Mouse (Mus musculus): ENCODE data around the gene Otulin. TPM values are rescaled to one million over a fixed set of nuclear protein-coding genes. Genes with fewer than 3 reads are reported as not detected.

Otulin gene
- polyA plus RNA-seq, 1 experiment: 26.0 TPM

DNA sequence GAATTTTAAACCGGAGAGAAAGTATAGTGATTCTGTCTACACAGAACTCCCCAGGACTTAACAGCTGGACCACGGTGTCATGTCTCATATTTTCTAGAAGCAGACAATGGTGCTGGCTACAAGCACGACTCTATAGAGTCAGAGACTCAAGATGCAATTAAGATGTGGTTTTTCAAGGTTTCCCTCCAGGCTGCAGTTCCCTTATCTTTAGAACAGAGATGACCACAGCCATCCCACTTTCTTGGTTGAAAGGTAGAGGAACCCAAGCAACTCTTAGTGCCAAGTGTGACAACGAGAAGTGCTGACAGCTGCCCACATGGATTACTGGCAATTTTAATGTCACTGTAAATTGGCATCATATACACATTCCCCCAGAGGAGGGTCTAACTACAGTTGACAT, 20.9 kb downstream of the Otulin start:
- no peak overlapping the region for H3K27ac ChIP-seq (ENCODE audit: insufficient read depth, low read length)
- H3K27me3 ChIP-seq (ENCODE audit: control insufficient read depth, insufficient read depth, low read length): no peaks in the 10 kb centered on the region
- TF ChIP-seq CTCF (IDR thresholded peaks at IDR 0.05; ENCODE audit: borderline replicate concordance, insufficient read depth, low read depth, low read length) (no peak), POLR2A (IDR thresholded peaks at IDR 0.05; ENCODE audit: borderline replicate concordance, insufficient read depth, low read length) (no peak)
- H3K4me1 ChIP-seq (ENCODE audit: control insufficient read depth, insufficient read depth, low read length): peaks cover 4% of the 10 kb centered on the region
- no peak for DNase-seq
- 57% methylated on average over 4 of the region's 4 CpGs for WGBS
- no peak overlapping the region for H3K4me3 ChIP-seq (replicated peaks; ENCODE audit: insufficient read depth, low read depth, low read length)

DNA sequence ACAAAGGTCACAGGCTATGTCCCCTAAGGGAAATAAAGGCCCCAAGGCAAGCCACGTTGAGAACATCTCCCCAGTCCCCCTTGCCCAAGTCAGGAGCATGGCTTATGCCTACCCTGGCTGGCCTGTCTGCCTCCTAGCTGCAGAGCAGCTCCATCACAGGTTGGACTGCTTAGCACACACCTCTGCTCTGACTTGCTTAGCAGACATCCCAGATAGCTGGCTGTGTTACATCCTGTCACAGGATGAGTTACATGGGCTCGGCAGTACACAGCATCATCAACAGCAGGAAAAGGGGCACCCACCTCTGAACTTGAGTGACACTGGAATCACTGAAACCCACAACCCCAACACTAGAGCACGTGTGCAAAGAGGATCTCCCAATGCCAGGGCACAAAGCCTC, 25.2 kb downstream of the Otulin start:
- Histone ChIP-seq H3K4me3 (replicated peaks; ENCODE audit: insufficient read depth, low read depth, low read length) (no peak overlapping the region), H3K4me1 (ENCODE audit: control insufficient read depth, insufficient read depth, low read length) (no peaks in the 10 kb centered on the region), H3K27me3 (ENCODE audit: control insufficient read depth, insufficient read depth, low read length) (no peaks in the 10 kb centered on the region), H3K27ac (ENCODE audit: insufficient read depth, low read length) (no peak overlapping the region)
- no peak for DNase-seq
- WGBS: 70% methylated on average over 3 of the region's 3 CpGs
- TF ChIP-seq POLR2A (IDR thresholded peaks at IDR 0.05; ENCODE audit: borderline replicate concordance, insufficient read depth, low read length) (no peak), CTCF (IDR thresholded peaks at IDR 0.05; ENCODE audit: borderline replicate concordance, insufficient read depth, low read depth, low read length) (no peak)

DNA sequence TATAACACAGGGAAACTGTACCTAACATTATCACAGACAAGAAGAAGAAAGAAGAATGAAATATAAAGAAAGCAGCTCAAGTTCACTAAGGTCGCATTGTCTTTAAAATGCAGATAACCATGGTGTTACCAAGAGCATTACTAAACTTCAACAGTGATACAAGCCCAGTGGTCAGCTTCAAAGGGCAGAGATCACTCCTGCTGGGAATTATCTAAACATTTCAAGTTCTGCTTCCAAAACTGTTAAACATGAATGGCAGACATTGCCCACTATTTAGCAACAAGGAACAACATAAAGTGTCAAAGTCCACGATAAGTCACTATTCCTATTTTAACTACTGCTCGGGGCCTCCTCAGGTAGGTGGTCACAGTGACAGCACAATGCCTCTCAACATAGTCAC, 25.9 kb downstream of the Otulin start:
- 93% methylated on average over 3 of the region's 3 CpGs for whole genome bisulfite sequencing
- no peak for DNase-seq
- Histone ChIP-seq H3K27ac (ENCODE audit: insufficient read depth, low read length) (no peak overlapping the region), H3K4me1 (ENCODE audit: control insufficient read depth, insufficient read depth, low read length) (no peaks in the 10 kb centered on the region), H3K4me3 (replicated peaks; ENCODE audit: insufficient read depth, low read depth, low read length) (no peak overlapping the region), H3K27me3 (ENCODE audit: control insufficient read depth, insufficient read depth, low read length) (no peaks in the 10 kb centered on the region)
- no peak for TF ChIP-seq POLR2A (IDR thresholded peaks at IDR 0.05; ENCODE audit: borderline replicate concordance, insufficient read depth, low read length)

DNA sequence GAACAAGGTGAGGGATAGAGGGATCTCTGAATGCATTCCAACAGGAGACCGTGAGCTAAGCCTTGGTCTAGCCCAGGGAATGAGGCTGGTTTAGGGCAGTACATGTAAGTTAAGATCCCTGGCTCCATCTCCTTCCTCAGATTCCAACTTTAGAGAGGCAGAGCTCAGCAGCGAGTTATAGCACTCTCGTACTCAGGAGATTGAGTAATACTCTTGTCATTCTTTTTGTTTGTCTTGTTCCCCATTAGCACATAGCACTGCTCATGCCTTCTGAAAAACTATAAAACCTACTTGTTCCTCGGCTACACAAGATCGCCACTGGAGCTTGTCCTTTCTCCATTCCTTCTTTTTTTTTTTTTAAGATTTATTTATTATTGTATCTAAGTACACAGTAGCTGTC, 30.0 kb downstream of the Otulin start:
- Histone ChIP-seq H3K27me3 (ENCODE audit: control insufficient read depth, insufficient read depth, low read length) (no peaks in the 10 kb centered on the region), H3K4me3 (replicated peaks; ENCODE audit: insufficient read depth, low read depth, low read length) (no peak overlapping the region), H3K4me1 (ENCODE audit: control insufficient read depth, insufficient read depth, low read length) (peaks cover 12% of the 10 kb centered on the region), H3K27ac (ENCODE audit: insufficient read depth, low read length) (no peak overlapping the region)
- TF ChIP-seq POLR2A (IDR thresholded peaks at IDR 0.05; ENCODE audit: borderline replicate concordance, insufficient read depth, low read length) (no peak), CTCF (IDR thresholded peaks at IDR 0.05; ENCODE audit: borderline replicate concordance, insufficient read depth, low read depth, low read length) (no peak)
- DNase-seq: no peak
- 92% methylated on average over 5 of the region's 5 CpGs for WGBS

DNA sequence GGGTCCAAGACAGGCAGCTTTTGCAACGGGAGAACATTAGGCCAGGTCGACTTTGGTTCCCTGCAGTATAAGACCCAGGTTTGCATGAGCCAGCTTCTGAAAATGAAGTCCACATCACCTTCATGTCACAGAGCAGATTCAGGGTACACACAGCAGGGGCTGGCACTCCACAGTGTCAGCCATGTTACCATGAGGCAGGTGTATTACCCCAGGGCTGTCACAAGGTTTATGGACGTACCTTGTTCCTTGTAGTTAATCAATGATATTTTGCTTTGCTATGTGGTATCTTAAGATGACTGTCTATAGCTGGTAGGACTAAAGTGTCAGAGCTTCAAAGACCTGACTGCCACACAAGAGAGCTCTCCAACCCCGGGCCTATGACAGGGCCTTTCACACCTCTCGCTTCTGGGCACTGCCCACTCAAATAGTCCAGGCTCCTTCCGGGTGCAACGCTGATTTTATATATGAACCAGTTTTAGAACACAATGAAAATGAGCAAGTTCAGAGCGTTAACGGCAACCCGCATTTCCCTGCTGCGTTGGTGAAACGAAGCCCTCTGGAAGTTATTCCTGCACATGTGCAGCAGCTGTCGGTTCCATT, 31.6 kb downstream of the Otulin start:
- no peak overlapping the region for H3K4me3 ChIP-seq (replicated peaks; ENCODE audit: insufficient read depth, low read depth, low read length)
- no peaks in the 10 kb centered on the region for H3K27me3 ChIP-seq (ENCODE audit: control insufficient read depth, insufficient read depth, low read length)
- H3K27ac ChIP-seq (ENCODE audit: insufficient read depth, low read length): no peak overlapping the region
- TF ChIP-seq CTCF (IDR thresholded peaks at IDR 0.05; ENCODE audit: borderline replicate concordance, insufficient read depth, low read depth, low read length) (no peak), POLR2A (IDR thresholded peaks at IDR 0.05; ENCODE audit: borderline replicate concordance, insufficient read depth, low read length) (no peak)
- no peak for DNase-seq
- WGBS: 91% methylated on average over 13 of the region's 13 CpGs
- H3K4me1 ChIP-seq (ENCODE audit: control insufficient read depth, insufficient read depth, low read length): peaks cover 14% of the 10 kb centered on the region

DNA sequence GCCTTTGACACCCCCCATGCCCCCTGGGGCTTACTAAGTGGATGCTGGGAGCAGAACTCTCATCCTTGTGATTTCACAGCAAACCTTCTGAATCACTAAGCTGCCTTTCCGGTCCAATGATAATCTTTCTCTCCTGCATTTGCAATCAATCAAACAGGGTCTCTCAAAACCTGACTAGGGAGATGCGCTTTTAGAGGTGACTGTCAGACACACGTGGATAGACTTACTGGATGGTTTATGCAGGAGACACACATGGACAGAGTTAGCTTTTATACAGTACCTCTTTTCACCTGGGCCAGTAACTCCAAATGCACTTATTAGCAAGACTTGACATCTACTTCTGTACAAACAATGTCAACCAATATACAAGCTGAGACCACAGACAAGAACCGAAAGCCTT, 33.0 kb downstream of the Otulin start:
- Histone ChIP-seq H3K27ac (ENCODE audit: insufficient read depth, low read length) (no peak overlapping the region), H3K4me1 (ENCODE audit: control insufficient read depth, insufficient read depth, low read length) (peaks cover 14% of the 10 kb centered on the region), H3K27me3 (ENCODE audit: control insufficient read depth, insufficient read depth, low read length) (no peaks in the 10 kb centered on the region), H3K4me3 (replicated peaks; ENCODE audit: insufficient read depth, low read depth, low read length) (no peak overlapping the region)
- TF ChIP-seq CTCF (IDR thresholded peaks at IDR 0.05; ENCODE audit: borderline replicate concordance, insufficient read depth, low read depth, low read length) (no peak), POLR2A (IDR thresholded peaks at IDR 0.05; ENCODE audit: borderline replicate concordance, insufficient read depth, low read length) (no peak)
- peak in 1 of 2 experiments; percentile 7 for DNase-seq
- WGBS: 90% methylated on average over 4 of the region's 4 CpGs

DNA sequence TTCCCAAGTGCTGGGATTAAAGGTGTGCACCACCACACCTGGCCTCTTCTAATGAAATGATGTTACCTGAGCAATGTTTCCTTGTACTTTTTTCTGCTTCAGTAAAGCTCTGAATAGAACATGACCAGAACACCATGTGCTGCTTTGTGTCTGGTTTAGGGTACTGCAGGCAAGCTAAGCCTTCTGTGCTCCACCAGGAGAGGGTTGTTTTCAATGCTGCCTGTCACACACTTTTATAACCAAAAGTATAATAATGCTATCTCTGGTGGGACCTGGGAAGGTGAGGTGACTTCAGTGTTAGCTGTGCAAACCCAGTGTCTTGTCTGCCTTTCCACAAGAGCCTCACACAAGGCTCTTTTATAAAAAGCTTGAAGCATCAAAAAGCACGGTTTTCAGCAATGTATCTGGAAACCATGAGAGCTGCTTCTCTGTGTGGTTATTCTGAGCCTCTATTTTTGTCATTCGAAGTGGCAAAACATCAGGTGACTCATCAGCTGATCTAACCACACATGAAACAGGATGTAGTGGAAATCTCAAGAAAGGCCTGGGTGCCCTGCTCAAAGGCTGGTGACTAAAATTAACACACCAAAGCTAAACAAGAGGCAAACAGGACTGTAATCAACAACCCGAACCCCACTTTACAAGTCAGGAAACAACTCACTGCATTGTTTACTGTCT, 33.9 kb downstream of the Otulin start:
- H3K27me3 ChIP-seq (ENCODE audit: control insufficient read depth, insufficient read depth, low read length): no peaks in the 10 kb centered on the region
- peaks cover 14% of the 10 kb centered on the region for H3K4me1 ChIP-seq (ENCODE audit: control insufficient read depth, insufficient read depth, low read length)
- TF ChIP-seq POLR2A (IDR thresholded peaks at IDR 0.05; ENCODE audit: borderline replicate concordance, insufficient read depth, low read length): no peak
- peak; percentile 14; the same call in 1 of the 2 replicates for TF ChIP-seq CTCF (IDR thresholded peaks at IDR 0.05; ENCODE audit: borderline replicate concordance, insufficient read depth, low read depth, low read length)
- H3K27ac ChIP-seq (ENCODE audit: insufficient read depth, low read length): peak overlapping the region; percentile 33
- H3K4me3 ChIP-seq (replicated peaks; ENCODE audit: insufficient read depth, low read depth, low read length): no peak overlapping the region
- peak in 1 of 2 experiments; percentile 37 for DNase-seq
- 33% methylated on average over 3 of the region's 3 CpGs for WGBS

DNA sequence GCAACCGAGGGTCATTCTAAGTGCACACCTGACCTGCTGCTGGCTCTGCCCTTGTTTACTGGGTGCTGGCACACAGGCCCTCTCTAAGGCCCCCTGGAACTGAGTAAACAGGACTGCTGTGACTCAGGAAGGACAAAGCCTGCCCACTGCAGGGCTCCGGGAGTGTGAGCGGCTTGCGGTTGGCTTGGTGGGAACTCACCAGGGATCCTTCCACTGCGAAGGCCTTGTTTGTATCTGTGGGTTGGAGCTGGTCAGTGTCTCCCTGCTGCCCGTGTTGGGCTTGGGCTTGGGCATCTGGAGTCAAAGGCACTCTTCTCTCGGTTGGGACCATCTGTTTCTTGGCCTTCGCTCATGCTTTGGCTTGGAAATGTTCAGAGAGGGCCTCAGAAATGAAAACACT, 34.9 kb downstream of the Otulin start:
- H3K4me1 ChIP-seq (ENCODE audit: control insufficient read depth, insufficient read depth, low read length): peaks cover 14% of the 10 kb centered on the region
- DNase-seq: peak; percentile 52 to 64
- H3K27me3 ChIP-seq (ENCODE audit: control insufficient read depth, insufficient read depth, low read length): no peaks in the 10 kb centered on the region
- TF ChIP-seq POLR2A (IDR thresholded peaks at IDR 0.05; ENCODE audit: borderline replicate concordance, insufficient read depth, low read length) (no peak), CTCF (IDR thresholded peaks at IDR 0.05; ENCODE audit: borderline replicate concordance, insufficient read depth, low read depth, low read length) (no peak)
- peak overlapping the region; percentile 92 for H3K27ac ChIP-seq (ENCODE audit: insufficient read depth, low read length)
- 8% methylated on average over 8 of the region's 8 CpGs for WGBS
- no peak overlapping the region for H3K4me3 ChIP-seq (replicated peaks; ENCODE audit: insufficient read depth, low read depth, low read length)

Measured in cerebellum, adult 2 months (tissue).